Mouse (Mus musculus): ENCODE data around the gene Sebox. TPM values are rescaled to one million over a fixed set of nuclear protein-coding genes. Genes with fewer than 3 reads are reported as not detected.

The Sebox gene
- total RNA-seq, 2 experiments from 2014 or later: not detected

- ATAC-seq (replicated peaks; ENCODE audit: low FRiP score, low TSS enrichment, poor library complexity, severe bottlenecking): no peak
Observed at GRCm38 (mm10) chr11:78497071-78497541, 6.1 kb upstream of the Sebox start.

DNA sequence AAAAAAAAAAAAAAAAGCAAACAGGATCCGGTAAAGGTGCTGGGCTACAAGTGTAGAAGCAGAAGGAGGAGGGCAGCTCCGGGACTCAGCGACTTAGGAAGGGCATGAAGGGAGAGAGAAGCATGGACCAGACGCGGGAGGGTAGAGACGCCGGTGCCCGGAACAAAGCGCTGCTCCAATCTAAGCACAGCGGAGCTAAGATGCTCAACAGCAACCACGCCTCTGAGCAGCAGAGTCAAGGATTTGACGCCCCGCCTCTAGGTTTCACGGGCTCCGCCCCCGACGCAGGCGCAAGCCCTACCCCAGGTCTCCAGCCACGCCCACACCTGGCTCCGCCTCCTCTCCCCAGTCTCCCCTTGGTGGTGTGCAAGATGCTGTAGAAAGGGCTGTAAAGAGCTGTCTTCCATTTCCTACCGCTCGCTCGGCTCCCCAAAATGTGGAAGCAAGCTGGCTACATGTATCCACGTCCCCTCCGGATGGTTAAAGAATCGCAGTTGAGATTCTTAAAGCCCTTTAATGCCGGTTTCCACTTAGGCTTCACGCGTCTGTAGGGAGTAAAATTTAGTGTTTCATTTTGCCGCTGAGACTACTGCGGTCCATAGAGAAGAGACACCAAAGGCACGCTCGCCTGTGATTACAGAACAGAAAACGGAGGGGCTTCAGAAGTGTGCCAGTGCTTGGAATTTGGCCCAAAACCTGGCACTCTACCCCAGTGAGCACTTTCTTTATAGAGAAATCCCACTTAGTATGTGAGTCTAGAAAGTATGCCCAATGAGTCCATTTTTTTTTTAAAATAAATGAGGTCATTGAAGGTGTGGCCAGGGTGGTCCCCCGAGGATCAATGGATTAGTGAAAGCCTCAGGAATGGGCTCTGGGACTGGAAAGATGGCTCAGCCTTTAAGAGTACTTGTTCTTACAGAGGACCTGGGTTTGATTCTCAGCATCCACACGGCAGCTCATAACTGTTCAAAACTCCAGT is 5.4 kb upstream of the Sebox start, which contains the start of gene Sarm1:
Gene Sarm1, minus strand, starts transcription at position 211 of the 979 bp plus-strand sequence.
- peak; percentile 97 for ATAC-seq (replicated peaks; ENCODE audit: low FRiP score, low TSS enrichment, poor library complexity, severe bottlenecking)

DNA sequence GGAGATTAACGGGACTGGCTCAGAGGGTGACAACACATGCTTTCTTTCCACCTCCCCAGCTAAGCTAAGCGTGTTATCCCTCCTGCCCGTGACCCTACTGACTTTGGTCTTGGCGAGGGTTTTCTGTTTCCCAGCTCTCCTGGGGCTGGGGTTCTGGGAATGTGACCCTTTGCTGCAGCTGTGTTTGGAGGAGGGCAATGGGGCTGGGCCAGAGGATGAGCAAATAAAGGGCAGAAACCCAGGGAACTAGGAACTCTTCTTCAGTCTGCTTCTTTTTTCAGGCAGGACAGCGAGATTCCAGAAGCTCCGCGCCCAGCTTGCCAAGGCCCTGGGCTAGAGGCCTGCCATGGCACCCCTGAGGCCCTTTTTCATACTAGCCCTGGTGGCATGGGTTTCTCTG is 4.2 kb upstream of the Sebox start, which contains the start of gene Vtn:
Gene Vtn, plus strand, starts transcription at position 88 of the 400 bp plus-strand sequence.
- no peak for ATAC-seq (replicated peaks; ENCODE audit: low FRiP score, low TSS enrichment, poor library complexity, severe bottlenecking)

- ATAC-seq (replicated peaks; ENCODE audit: low FRiP score, low TSS enrichment, poor library complexity, severe bottlenecking): no peak
Observed at GRCm38 (mm10) chr11:78499543-78499942, 3.7 kb upstream of the Sebox start.

DNA sequence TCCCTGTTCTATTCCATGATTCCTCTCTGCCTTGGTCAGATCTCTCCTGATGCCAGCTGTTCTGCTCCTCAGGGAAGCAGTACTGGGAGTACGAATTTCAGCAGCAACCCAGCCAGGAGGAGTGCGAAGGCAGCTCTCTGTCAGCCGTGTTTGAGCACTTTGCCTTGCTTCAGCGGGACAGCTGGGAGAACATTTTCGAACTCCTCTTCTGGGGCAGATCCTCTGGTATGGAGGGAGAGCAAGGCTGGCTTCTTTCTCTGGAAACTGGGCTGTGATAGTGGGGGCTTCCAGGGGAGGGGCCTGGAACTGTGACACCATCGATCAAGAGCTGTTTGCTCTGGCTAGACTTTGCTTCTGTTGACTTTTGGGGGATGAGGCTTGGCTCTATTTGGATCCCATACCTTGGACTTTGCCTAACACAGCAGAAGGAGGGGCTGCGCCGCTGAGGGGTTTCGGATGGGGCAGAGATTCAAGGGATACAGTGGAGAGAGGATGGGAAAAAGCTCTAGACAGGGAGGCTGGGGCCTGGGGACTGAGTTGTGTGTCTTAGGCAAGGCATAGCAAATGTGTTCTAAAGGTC is 2.5 kb upstream of the Sebox start:
- ATAC-seq (replicated peaks; ENCODE audit: low FRiP score, low TSS enrichment, poor library complexity, severe bottlenecking): no peak

DNA sequence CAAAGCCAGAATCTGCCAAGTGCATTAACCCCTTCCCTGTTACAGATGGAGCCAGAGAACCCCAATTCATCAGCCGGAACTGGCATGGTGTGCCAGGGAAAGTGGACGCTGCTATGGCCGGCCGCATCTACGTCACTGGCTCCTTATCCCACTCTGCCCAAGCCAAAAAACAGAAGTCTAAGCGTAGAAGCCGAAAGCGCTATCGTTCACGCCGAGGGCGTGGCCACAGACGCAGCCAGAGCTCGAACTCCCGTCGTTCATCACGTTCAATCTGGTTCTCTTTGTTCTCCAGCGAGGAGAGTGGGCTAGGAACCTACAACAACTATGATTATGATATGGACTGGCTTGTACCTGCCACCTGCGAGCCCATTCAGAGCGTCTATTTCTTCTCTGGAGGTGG is 1.7 kb upstream of the Sebox start:
- no peak for ATAC-seq (replicated peaks; ENCODE audit: low FRiP score, low TSS enrichment, poor library complexity, severe bottlenecking)

- no peak for ATAC-seq (replicated peaks; ENCODE audit: low FRiP score, low TSS enrichment, poor library complexity, severe bottlenecking)
Observed at GRCm38 (mm10) chr11:78505430-78505829, 2.2 kb downstream of the Sebox start.

DNA sequence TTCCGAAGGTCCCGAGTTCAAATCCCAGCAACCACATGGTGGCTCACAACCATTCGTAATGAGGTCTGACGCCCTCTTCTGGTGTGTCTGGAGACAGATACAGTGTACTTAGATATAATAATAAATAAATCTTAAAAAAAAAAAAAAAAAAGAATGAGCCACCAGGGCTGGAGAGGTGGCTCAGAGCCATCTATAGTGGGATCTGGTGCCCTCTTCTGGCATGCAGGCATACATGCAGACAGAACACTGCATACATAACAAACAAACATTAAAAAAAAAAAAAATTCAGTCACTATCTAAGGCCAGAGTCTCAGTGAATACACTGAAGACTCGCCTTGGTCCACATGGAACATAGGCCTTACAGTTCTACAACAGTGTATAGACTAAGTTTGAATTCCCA is 5.9 kb downstream of the Sebox start:
- ATAC-seq (replicated peaks; ENCODE audit: low FRiP score, low TSS enrichment, poor library complexity, severe bottlenecking): peak; percentile 63

DNA sequence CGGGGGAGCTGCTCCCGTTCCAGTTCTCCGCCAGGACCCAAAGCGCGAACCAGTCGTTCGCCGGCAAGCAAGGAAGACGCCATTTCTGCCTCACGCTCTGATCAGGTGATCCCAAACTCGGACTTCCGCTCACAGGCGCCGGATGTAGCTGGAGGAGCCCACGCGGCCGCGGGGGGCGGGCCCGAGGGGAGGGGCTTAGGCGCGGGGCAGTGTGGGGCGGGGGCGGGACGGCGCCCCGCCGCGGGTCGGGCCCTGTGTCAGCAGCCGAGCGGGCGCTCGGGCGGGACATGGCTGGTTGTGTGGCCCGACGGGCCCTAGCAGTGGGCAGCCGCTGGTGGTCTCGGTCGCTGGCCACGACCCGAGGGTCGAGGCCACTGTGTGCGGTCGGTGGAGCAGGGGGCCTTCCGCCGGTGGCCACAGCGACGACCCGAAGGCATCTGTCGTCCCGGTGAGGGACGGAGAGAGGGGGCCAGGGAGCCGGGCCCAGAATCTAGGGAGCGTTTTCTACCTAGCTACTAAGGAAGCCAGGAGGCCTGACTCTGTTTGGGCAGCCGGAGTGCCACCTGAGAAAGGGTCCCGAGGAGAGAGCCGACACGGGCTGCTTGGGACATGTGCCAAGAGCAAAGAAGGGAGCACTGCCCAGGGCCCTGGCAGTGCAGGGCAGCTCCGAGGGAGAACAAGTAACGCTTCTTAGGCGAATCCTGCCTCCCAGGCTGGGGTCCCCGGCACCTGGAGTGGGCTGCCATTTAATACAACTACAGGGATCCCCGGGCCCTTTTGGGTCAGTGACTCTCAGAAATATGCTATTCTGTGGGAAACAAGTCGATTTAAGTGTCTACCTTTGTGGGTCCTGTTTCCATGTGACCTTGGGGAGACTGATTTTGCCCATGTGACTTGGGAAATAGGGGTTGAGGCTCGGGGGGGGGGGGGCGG is 9.0 kb downstream of the Sebox start, which contains the start of the genes Tmem199 and Poldip2:
Gene Tmem199, minus strand, starts transcription at position 148 of the 933 bp plus-strand sequence.
Gene Poldip2, plus strand, starts transcription at position 169 of the 933 bp plus-strand sequence.
- ATAC-seq (replicated peaks; ENCODE audit: low FRiP score, low TSS enrichment, poor library complexity, severe bottlenecking): peak; percentile 91

DNA sequence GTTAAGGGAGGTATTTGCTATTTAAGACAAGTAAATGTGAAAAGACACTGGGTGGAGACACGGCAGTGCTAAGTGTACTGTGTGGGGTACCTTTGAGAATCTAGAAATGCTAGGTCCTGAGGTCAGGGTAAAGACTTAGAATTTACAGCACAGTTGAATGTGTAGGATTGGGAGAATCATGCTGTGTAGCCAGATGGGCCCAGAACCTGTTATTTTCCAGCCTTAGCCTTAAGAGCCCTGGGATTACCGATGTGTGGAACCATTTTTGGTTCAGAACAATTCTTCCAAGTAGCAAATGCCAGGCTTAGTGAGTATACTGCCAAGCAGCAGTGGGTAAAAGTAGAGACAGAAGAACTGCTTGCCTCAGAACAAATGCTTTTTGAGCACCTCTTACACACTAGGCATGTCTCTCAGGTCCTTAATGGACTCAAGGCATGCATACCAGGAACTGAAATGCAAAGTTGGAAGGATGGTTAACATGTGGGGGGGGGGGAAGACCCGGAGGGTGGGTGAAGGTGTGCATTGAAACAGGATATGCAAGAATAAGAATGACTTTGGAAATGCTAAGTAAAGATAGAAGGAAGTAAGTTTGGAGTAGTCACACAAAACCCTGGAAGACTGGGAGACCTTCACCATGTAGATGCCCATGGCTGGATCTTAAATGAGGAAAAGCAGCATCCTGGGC is 10.0 kb downstream of the Sebox start:
- ATAC-seq (replicated peaks; ENCODE audit: low FRiP score, low TSS enrichment, poor library complexity, severe bottlenecking): no peak

DNA sequence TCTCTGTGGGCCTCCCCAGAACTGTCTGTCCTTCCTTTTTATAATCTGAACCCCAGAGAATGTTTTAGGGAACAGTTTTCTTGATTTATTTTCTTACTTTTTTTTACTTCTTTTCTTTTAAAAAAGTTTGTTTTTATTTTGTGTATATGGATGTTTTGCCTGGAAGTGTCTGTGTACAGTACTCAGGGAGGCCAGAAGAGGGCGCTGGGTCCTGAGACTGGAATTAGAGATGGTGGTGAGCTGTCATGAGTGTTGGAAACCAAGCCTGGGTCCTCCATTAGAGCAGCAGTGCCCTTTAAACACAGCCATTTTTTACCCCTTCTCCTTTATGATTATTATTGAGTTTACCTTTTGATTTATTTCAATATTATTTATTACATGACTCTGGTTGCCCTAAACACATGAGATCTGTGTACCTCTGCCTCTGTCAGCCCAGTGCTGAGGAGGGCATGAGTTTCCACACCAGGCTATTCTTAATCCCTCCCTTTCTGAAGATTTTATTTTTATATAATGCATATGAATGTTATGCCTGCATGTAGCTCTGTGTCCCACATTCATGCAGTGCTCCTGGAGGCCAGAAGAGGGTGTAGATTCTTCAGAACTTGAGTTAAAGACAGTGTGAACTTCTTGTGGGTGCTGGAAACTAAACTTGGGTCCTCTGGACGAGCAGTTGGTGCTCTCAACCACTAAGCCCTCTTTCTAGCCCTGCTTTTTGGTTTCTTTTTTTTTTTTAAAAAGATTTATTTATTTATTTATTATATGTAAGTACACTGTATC is 12.5 kb downstream of the Sebox start:
- no peak for ATAC-seq (replicated peaks; ENCODE audit: low FRiP score, low TSS enrichment, poor library complexity, severe bottlenecking)

- ATAC-seq (replicated peaks; ENCODE audit: low FRiP score, low TSS enrichment, poor library complexity, severe bottlenecking): no peak
Observed at GRCm38 (mm10) chr11:78518931-78519330, 15.7 kb downstream of the Sebox start.

- ATAC-seq (replicated peaks; ENCODE audit: low FRiP score, low TSS enrichment, poor library complexity, severe bottlenecking): no peak
Observed at GRCm38 (mm10) chr11:78521880-78522279, 18.6 kb downstream of the Sebox start.

DNA sequence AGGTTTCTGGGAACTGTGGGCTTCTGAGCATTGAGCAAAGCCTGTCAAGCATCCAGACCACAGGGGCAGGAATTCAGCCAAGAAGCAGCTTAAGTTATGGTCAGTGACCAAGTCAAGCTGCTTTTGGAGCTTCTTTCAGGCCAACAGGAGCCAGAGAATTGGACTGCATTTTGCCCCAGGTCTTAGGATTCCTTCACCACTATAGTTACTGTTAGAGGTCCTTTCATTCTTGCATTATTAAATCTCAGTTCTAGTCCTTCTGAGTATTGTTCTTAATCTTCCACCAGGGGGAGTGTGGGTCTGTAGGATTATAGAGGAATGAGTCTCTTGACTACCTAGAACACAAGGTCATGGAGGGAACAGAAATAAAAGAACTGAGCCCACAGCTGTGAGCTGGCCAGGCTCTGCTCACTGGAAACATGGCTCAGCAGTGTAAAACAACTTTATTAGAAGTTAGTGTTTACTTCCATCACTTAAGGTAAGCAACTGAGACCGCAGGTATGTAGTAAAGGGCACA is 19.3 kb downstream of the Sebox start:
- peak; percentile 36; the same call in 1 of the 2 replicates for ATAC-seq (replicated peaks; ENCODE audit: low FRiP score, low TSS enrichment, poor library complexity, severe bottlenecking)

- no peak for ATAC-seq (replicated peaks; ENCODE audit: low FRiP score, low TSS enrichment, poor library complexity, severe bottlenecking)
Observed at GRCm38 (mm10) chr11:78523241-78523955, 20.2 kb downstream of the Sebox start.

DNA sequence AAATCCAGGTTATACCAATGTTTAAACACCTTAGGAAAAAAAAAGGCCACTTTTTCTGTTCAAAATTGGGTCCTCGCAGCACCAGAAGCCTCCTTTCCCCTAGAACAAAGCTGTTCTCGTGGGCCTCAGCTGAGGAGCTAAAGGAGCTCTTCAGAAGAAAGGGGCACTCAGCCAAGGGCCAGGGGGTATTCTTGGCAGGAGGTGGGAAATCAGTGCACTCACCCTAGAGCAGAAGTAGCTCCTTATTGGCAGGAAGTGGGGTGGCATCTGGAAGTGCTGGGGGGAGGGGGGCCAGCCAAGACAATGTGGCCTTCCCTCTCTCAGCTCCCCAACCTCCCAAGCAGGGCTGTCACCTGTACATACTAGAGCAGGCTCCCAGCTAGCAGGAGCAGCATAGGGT is 21.6 kb downstream of the Sebox start:
- no peak for ATAC-seq (replicated peaks; ENCODE audit: low FRiP score, low TSS enrichment, poor library complexity, severe bottlenecking)

- ATAC-seq (replicated peaks; ENCODE audit: low FRiP score, low TSS enrichment, poor library complexity, severe bottlenecking): no peak
Observed at GRCm38 (mm10) chr11:78528714-78529113, 25.5 kb downstream of the Sebox start.

Data from megakaryocyte-erythroid progenitor cell, adult 5-6 weeks (primary cell).